Mouse (Mus musculus): ENCODE data around the gene Sec11a. TPM values are rescaled to one million over a fixed set of nuclear protein-coding genes. Genes with fewer than 3 reads are reported as not detected.

The Sec11a gene
- total and polyA plus RNA-seq, 3 experiments: 40.8 to 103 (median 57.1) TPM

- peak; percentile 72 for DNase-seq
These were observed 87.4 kb downstream of the Sec11a start for GRCm38 (mm10) chr7:80860227-80860626.

GRCm38 (mm10) chr7:80857181-80857580, 90.4 kb downstream of the Sec11a start:
- peak; percentile 82 for DNase-seq

GRCm38 (mm10) chr7:80855316-80855715, 92.3 kb downstream of the Sec11a start:
- DNase-seq: no peak

Other genes starting within 250 kb of the Sec11a start
- gene Iqgap1, start 121.8 kb downstream of the Sec11a start, total RNA-seq (2021): 10 to 100 TPM; 84.8 to 88.4 TPM
- gene Iqgap1, start 121.8 kb downstream of the Sec11a start, polyA plus RNA-seq (2012; rRNA removed): 15.7 and 19.1 TPM in 2 replicates
- gene Zscan2, start 86.9 kb downstream of the Sec11a start, total RNA-seq (2021): 1 to 10 TPM; 4.6 to 6.6 TPM
- gene Zscan2, start 86.9 kb downstream of the Sec11a start, polyA plus RNA-seq (2012; rRNA removed): 4.0 and 4.4 TPM in 2 replicates
- gene Wdr73, start 46.5 kb downstream of the Sec11a start, total RNA-seq (2021): 10 to 100 TPM in 1 of 2 experiments, 1 to 10 TPM in 1; 9.5 to 24.4 TPM
- gene Wdr73, start 46.5 kb downstream of the Sec11a start, polyA plus RNA-seq (2012; rRNA removed): 9.5 and 15.8 TPM in 2 replicates
- 1 to 10 TPM; 1.4 to 3.7 TPM for gene Nmb, start 42.7 kb downstream of the Sec11a start, total RNA-seq (2021)
- 4.8 and 6.5 TPM in 2 replicates for gene Nmb, start 42.7 kb downstream of the Sec11a start, polyA plus RNA-seq (2012; rRNA removed)
- 10 to 100 TPM; 22.6 to 36.1 TPM for gene Zfp592, start 45.9 kb upstream of the Sec11a start, total RNA-seq (2021)
- 13.0 and 13.9 TPM in 2 replicates for gene Zfp592, start 45.9 kb upstream of the Sec11a start, polyA plus RNA-seq (2012; rRNA removed)
- under 1 TPM; 0.17 to 0.24 TPM for gene Alpk3, start 109.8 kb upstream of the Sec11a start, total RNA-seq (2021)
- gene Alpk3, start 109.8 kb upstream of the Sec11a start, polyA plus RNA-seq (2012; rRNA removed): 0.03 TPM in 2 replicates
- under 1 TPM in 1 of 2 experiments, not detected in 1; 0.10 TPM for gene Slc28a1, start 167.0 kb upstream of the Sec11a start, total RNA-seq (2021)
- 0.03 TPM in 1 of 2 replicates, not detected in the other for gene Slc28a1, start 167.0 kb upstream of the Sec11a start, polyA plus RNA-seq (2012; rRNA removed)

Measured in adrenal gland, adult 2 months (tissue).